Mouse (Mus musculus) kidney, postnatal 0 days (tissue): ENCODE data around the gene Grip2. TPM values are rescaled to one million over a fixed set of nuclear protein-coding genes. Genes with fewer than 3 reads are reported as not detected.
A peak's percentile ranks its signal among the peaks of the same experiment; 100 is the strongest.

Experiments
- ATAC-seq: fragments of 200-750 bp; cut with Nextera tagmentation; replicated peaks from 2 replicates; pipeline ENCODE4 v1.8.0; 2017; ENCODE audit warnings: low read depth, moderate number of reproducible peaks, moderate TSS enrichment, moderate library complexity; ENCODE audit not compliant: low FRiP score
- DNase-seq: peaks from one replicate; pipeline ENCODE4 v3.0.0-alpha.2; 2016; ENCODE audit warnings: low spot score
- H3K27ac ChIP-seq: fragments of 300-500 bp; sonication (generic); 2 replicates; pipeline ENCODE4 v1.5.1; 2014; ENCODE audit warnings: mild to moderate bottlenecking
- H3K27me3 ChIP-seq: fragments of 300-500 bp; sonication (generic); 2 replicates; pipeline ENCODE4 v1.6.1; 2014; ENCODE audit warnings: low read length, mixed read lengths; ENCODE audit not compliant: insufficient read depth
- H3K36me3 ChIP-seq: fragments of 300-500 bp; sonication (generic); 2 replicates; pipeline ENCODE4 v1.6.1; 2014; ENCODE audit warnings: low read length, mixed read lengths; ENCODE audit not compliant: insufficient read depth
- H3K4me1 ChIP-seq: fragments of 300-500 bp; sonication (generic); replicated peaks from 2 replicates; pipeline ENCODE4 v1.6.1; 2014; ENCODE audit warnings: antibody characterized with exemption, low read length, mixed read lengths; ENCODE audit not compliant: insufficient read depth
- H3K4me2 ChIP-seq: fragments of 300-500 bp; sonication (generic); 2 replicates; pipeline ENCODE4 v1.6.1; 2014; ENCODE audit warnings: mild to moderate bottlenecking, low read length, moderate library complexity, mixed read lengths
- H3K4me3 ChIP-seq: fragments of 300-500 bp; sonication (generic); replicated peaks from 2 replicates; pipeline ENCODE4 v1.5.1; 2014; ENCODE audit warnings: low read depth, low read length
- H3K9ac ChIP-seq: fragments of 300-500 bp; sonication (generic); 2 replicates; pipeline ENCODE4 v1.6.1; 2014; ENCODE audit warnings: low read depth, low read length
- H3K9me3 ChIP-seq: fragments of 300-500 bp; sonication (generic); replicated peaks from 2 replicates; pipeline ENCODE4 v1.6.1; 2016; ENCODE audit warnings: low read length, inconsistent platforms, mixed read lengths
- CTCF ChIP-seq: IDR thresholded peaks from 2 replicates; pipeline ENCODE4 v1.5.1; 2016; ENCODE audit warnings: antibody characterized with exemption, low read depth, mild to moderate bottlenecking, moderate library complexity
- WGBS: fragments of 180-500 bp; shearing (Covaris S2); extraction: QIAGEN DNeasy Blood & Tissue Kit; methylation state at CpG from one replicate; pipeline ENCODE4 v1.1.7; 2014; 5-methylcytosine and 5-hydroxymethylcytosine counted together
- polyA plus RNA-seq: library from polyadenylated mRNA; unstranded; fragments of >200 nt; fragmentation: Nextera tagmentation; extraction: Ambion mirVana; gene quantifications from 2 replicates; pipeline ENCODE4 v1.2.1, GENCODE M21; 2015

Grip2 gene
- polyA plus RNA-seq, 1 experiment from 2014 or later = 0.72 TPM

GRCm38 (mm10) chr6:91818271-91818670, 8.8 kb downstream of the Grip2 start:
- Histone ChIP-seq H3K27me3 (no peaks in the 10 kb centered on the region), H3K9me3 (no peaks in the 10 kb centered on the region), H3K9ac (no peak overlapping the region), H3K36me3 (no peaks in the 10 kb centered on the region), H3K4me1 (no peaks in the 10 kb centered on the region), H3K4me2 (no peak overlapping the region), H3K27ac (no peak overlapping the region), H3K4me3 (no peak overlapping the region)
- no peak for TF ChIP-seq CTCF
- ATAC-seq (no peak), DNase-seq (no peak)
- 64% methylated on average over 8 of the region's 8 CpGs for WGBS

- H3K36me3 ChIP-seq = no peaks in the 10 kb centered on the region
- no peak overlapping the region for H3K27ac ChIP-seq
- DNase-seq (no peak), ATAC-seq (no peak)
- H3K27me3 ChIP-seq = no peaks in the 10 kb centered on the region
- 74% methylated on average over 6 of the region's 6 CpGs for WGBS
- no peak overlapping the region for H3K4me3 ChIP-seq
- H3K4me1 ChIP-seq = no peaks in the 10 kb centered on the region
- no peaks in the 10 kb centered on the region for H3K9me3 ChIP-seq
- TF ChIP-seq CTCF = no peak
- no peak overlapping the region for H3K4me2 ChIP-seq
- no peak overlapping the region for H3K9ac ChIP-seq
These were observed 11.1 kb downstream of the Grip2 start for GRCm38 (mm10) chr6:91815976-91816375.

- Histone ChIP-seq H3K27me3 (no peaks in the 10 kb centered on the region), H3K4me2 (no peak overlapping the region), H3K4me3 (no peak overlapping the region), H3K9ac (no peak overlapping the region), H3K4me1 (no peaks in the 10 kb centered on the region), H3K27ac (no peak overlapping the region), H3K36me3 (no peaks in the 10 kb centered on the region), H3K9me3 (no peaks in the 10 kb centered on the region)
- no peak for ATAC-seq
- 84% methylated on average over 3 of the region's 3 CpGs for WGBS
- no peak for DNase-seq
- TF ChIP-seq CTCF = no peak
These were observed 13.4 kb downstream of the Grip2 start for GRCm38 (mm10) chr6:91813611-91814010.

- no peaks in the 10 kb centered on the region for H3K9me3 ChIP-seq
- no peak for ATAC-seq
- peaks cover 7% of the 10 kb centered on the region; the same call in 1 of the 2 replicates for H3K27me3 ChIP-seq
- H3K4me1 ChIP-seq = peaks cover 4% of the 10 kb centered on the region; the same call in 1 of the 2 replicates
- H3K36me3 ChIP-seq = no peaks in the 10 kb centered on the region
- no peak overlapping the region for H3K9ac ChIP-seq
- H3K4me3 ChIP-seq = no peak overlapping the region
- no peak overlapping the region for H3K27ac ChIP-seq
- WGBS = 6% methylated on average over 1 of the region's 1 CpGs
- DNase-seq = no peak
- no peak for TF ChIP-seq CTCF
- H3K4me2 ChIP-seq = no peak overlapping the region
These were observed 17.0 kb downstream of the Grip2 start for GRCm38 (mm10) chr6:91810007-91810406.

- Histone ChIP-seq H3K27ac (no peak overlapping the region), H3K9me3 (no peaks in the 10 kb centered on the region), H3K27me3 (peaks cover 7% of the 10 kb centered on the region; the same call in 1 of the 2 replicates), H3K4me3 (no peak overlapping the region), H3K36me3 (no peaks in the 10 kb centered on the region), H3K4me1 (peaks cover 4% of the 10 kb centered on the region; the same call in 1 of the 2 replicates), H3K4me2 (no peak overlapping the region), H3K9ac (no peak overlapping the region)
- DNase-seq = no peak
- no peak for TF ChIP-seq CTCF
- no peak for ATAC-seq
- 51% methylated on average over 6 of the region's 6 CpGs for WGBS
These were observed 19.0 kb downstream of the Grip2 start for GRCm38 (mm10) chr6:91808022-91808421.

- WGBS = under 1% methylated on average over 21 of the region's 23 CpGs
- no peak overlapping the region for H3K9ac ChIP-seq
- ATAC-seq (no peak), DNase-seq (peak; percentile 8)
- H3K27me3 ChIP-seq = peaks cover 7% of the 10 kb centered on the region; the same call in 1 of the 2 replicates
- H3K4me3 ChIP-seq = no peak overlapping the region
- peaks cover 4% of the 10 kb centered on the region; the same call in 1 of the 2 replicates for H3K4me1 ChIP-seq
- peak overlapping the region; percentile 30; the same call in 1 of the 2 replicates for H3K4me2 ChIP-seq
- H3K27ac ChIP-seq = no peak overlapping the region
- no peaks in the 10 kb centered on the region for H3K36me3 ChIP-seq
- TF ChIP-seq CTCF = no peak
- H3K9me3 ChIP-seq = no peaks in the 10 kb centered on the region
These were observed 19.9 kb downstream of the Grip2 start for GRCm38 (mm10) chr6:91807169-91807568.

GRCm38 (mm10) chr6:91804177-91804576, 22.9 kb downstream of the Grip2 start:
- H3K4me2 ChIP-seq = no peak overlapping the region
- peaks cover 7% of the 10 kb centered on the region; the same call in 1 of the 2 replicates for H3K27me3 ChIP-seq
- no peak overlapping the region for H3K9ac ChIP-seq
- H3K27ac ChIP-seq = no peak overlapping the region
- 33% methylated on average over 7 of the region's 7 CpGs for WGBS
- TF ChIP-seq CTCF = no peak
- peaks cover 4% of the 10 kb centered on the region; the same call in 1 of the 2 replicates for H3K4me1 ChIP-seq
- DNase-seq = no peak
- no peaks in the 10 kb centered on the region for H3K9me3 ChIP-seq
- no peaks in the 10 kb centered on the region for H3K36me3 ChIP-seq
- H3K4me3 ChIP-seq = no peak overlapping the region
- ATAC-seq = no peak
